9 mouse cellular contexts compared by ENCODE assay signal in the genomic region with DNA sequence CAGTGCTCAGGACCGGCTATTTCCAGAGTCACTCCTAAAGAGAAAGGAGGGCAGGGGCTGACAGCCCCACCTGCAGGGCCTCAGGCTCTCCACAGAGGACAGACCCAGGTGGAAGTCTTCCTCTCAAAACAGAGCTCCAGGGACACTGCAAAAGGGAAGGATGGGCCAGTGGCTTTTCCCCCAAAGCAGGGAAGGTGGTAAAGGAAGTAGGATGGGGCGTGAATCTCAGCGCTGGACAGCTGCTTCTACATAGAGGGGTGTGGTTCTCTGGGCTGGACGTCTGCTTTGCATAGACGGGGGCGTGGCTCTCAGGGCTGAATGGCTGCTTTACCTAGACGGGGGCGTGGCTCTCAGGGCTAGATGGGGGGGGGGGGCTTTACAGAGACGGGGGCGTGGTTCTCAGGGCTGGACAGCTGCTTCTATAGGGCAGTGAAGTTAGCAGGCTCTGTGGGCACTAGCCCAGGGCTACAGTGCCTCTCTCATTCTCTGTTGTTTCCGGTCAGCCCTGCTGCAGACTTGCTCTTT. TPM values are rescaled to one million over a fixed set of nuclear protein-coding genes. Genes with fewer than 3 reads are reported as not detected.
DNase-seq lines count a peak whose midpoint lies in the region; ATAC-seq and TF ChIP-seq lines count a peak whose summit lies in the region.
"Had no signal": no experiment of that assay in that cellular context is flagged by ENCODE, and none has a peak within 500 bp of the region (broad histone marks: within the 10 kb centered on the region; RNA-seq: fewer than 3 reads in every experiment).

No protein-coding gene starts in this region.

- no peak overlapping the region for H3K27ac ChIP-seq in heart, embryonic 10.5 days
- no peak overlapping the region for H3K27ac ChIP-seq in lung, embryonic 14.5 days (ENCODE audit: low read depth)
- H3K27ac ChIP-seq in stomach, postnatal 0 days (replicated peaks), result no peak overlapping the region
- H3K27ac ChIP-seq: macrophage had no signal

- WGBS in heart, embryonic 10.5 days, result 5% methylated on average over 11 of the region's 11 CpGs
- 6% methylated on average over 11 of the region's 11 CpGs for WGBS in lung, embryonic 14.5 days
- 4% methylated on average over 11 of the region's 11 CpGs for WGBS in stomach, postnatal 0 days

- no peak for TF ChIP-seq EP300 in stomach, postnatal 0 days (optimal IDR thresholded peaks at IDR 0.05)

- H3K36me3 ChIP-seq in heart, embryonic 10.5 days, result no peaks in the 10 kb centered on the region
- H3K36me3 ChIP-seq in lung, embryonic 14.5 days (ENCODE audit: insufficient read depth), result no peaks in the 10 kb centered on the region
- no peaks in the 10 kb centered on the region for H3K36me3 ChIP-seq in stomach, postnatal 0 days (ENCODE audit: control insufficient read depth, insufficient read depth, low read length)

- intact Hi-C loops in heart, postnatal 10 days (cut with DNase I), result loop anchor here (10.0 kb wide), 1 partner anchor 256 kb away; no protein-coding TSS in a partner anchor

- H3K27me3 ChIP-seq in heart, embryonic 10.5 days (ENCODE audit: insufficient read depth, poor library complexity, severe bottlenecking), result peaks cover 52% of the 10 kb centered on the region
- peaks cover 15% of the 10 kb centered on the region; the same call in 1 of the 2 replicates for H3K27me3 ChIP-seq in lung, embryonic 14.5 days (ENCODE audit: insufficient read depth, low read length)
- H3K27me3 ChIP-seq in stomach, postnatal 0 days (ENCODE audit: control insufficient read depth, insufficient read depth, low read length), result no peaks in the 10 kb centered on the region

- peak; percentile 89 for ATAC-seq in lung, embryonic 14.5 days (ENCODE audit: insufficient read depth)
- ATAC-seq in stomach, postnatal 0 days (ENCODE audit: low FRiP score, low TSS enrichment), result peak; percentile 83
- no peak for ATAC-seq in frontal cortex, adult (ENCODE audit: low TSS enrichment)

- H3K9ac ChIP-seq in lung, embryonic 14.5 days, result no peak overlapping the region
- H3K9ac ChIP-seq in stomach, postnatal 0 days (ENCODE audit: low read length), result no peak overlapping the region

- no peaks in the 10 kb centered on the region for H3K9me3 ChIP-seq in heart, embryonic 10.5 days
- H3K9me3 ChIP-seq in lung, embryonic 14.5 days (ENCODE audit: low read depth, low read length), result no peaks in the 10 kb centered on the region
- no peaks in the 10 kb centered on the region for H3K9me3 ChIP-seq in stomach, postnatal 0 days (ENCODE audit: control insufficient read depth, low read length)

- peak overlapping the region; percentile 22; the same call in 1 of the 2 replicates for H3K4me3 ChIP-seq in heart, embryonic 10.5 days
- no peak overlapping the region for H3K4me3 ChIP-seq in lung, embryonic 14.5 days (ENCODE audit: low read depth, low read length)
- H3K4me3 ChIP-seq in stomach, postnatal 0 days (ENCODE audit: low read depth, low read length), result no peak overlapping the region

- peak; percentile 93 for DNase-seq in heart, embryonic 10.5 days (ENCODE audit: low spot score)
- DNase-seq in heart, postnatal 10 days, result no peak
- DNase-seq in adrenal gland, postnatal 25 days, result peak; percentile 9
- DNase-seq in kidney, adult 18-20 months, result peak; percentile 38
- DNase-seq in lung, embryonic 14.5 days, result peak; percentile 82
- DNase-seq in stomach, postnatal 0 days (ENCODE audit: low spot score), result peak; percentile 85
- no peak for DNase-seq in right cerebral cortex, adult 2 months (ENCODE audit: low spot score in 2 of 2)

- H3K4me2 ChIP-seq in lung, embryonic 14.5 days, result no peak overlapping the region; the same call in 1 of the 2 replicates
- no peak overlapping the region for H3K4me2 ChIP-seq in stomach, postnatal 0 days (replicated peaks; ENCODE audit: low read depth)

- TF ChIP-seq CTCF in lung, embryonic 14.5 days (IDR thresholded peaks at IDR 0.05; ENCODE audit: low read depth), result no peak
- TF ChIP-seq CTCF in stomach, postnatal 0 days (IDR thresholded peaks at IDR 0.05; ENCODE audit: low read depth), result no peak

- peaks cover 15% of the 10 kb centered on the region for H3K4me1 ChIP-seq in heart, embryonic 10.5 days
- no peaks in the 10 kb centered on the region for H3K4me1 ChIP-seq in lung, embryonic 14.5 days (ENCODE audit: insufficient read depth)
- H3K4me1 ChIP-seq in stomach, postnatal 0 days (replicated peaks; ENCODE audit: control insufficient read depth, insufficient read depth), result no peaks in the 10 kb centered on the region; the same call in 1 of the 2 replicates

RNA-seq across cellular contexts. Expression of gene Myh3, which starts 3.1 kb away (rescaled TPM):
- polyA plus RNA-seq in heart, embryonic 10.5 days (2016; fragmentation: Nextera tagmentation; extraction: Ambion mirVana), result 0.04 TPM in 2 replicates
- total RNA-seq in heart, postnatal 10 days (2021), result under 1 TPM in 1 of 2 experiments, not detected in 1; 0.05 TPM
- total RNA-seq in adrenal gland, postnatal 25 days (2021), result not detected in 2 replicates
- 0.05 and 0.17 TPM in 2 replicates for polyA plus RNA-seq in lung, embryonic 14.5 days (2014; fragmentation: Nextera tagmentation; extraction: Ambion mirVana)
- 0.91 and 1.5 TPM in 2 replicates for polyA plus RNA-seq in stomach, postnatal 0 days (2015; fragmentation: Nextera tagmentation; extraction: Ambion mirVana)

RNA-seq across cellular contexts. Expression of gene Sco1, which starts 28.7 kb away (rescaled TPM):
- polyA plus RNA-seq in heart, embryonic 10.5 days (2016; fragmentation: Nextera tagmentation; extraction: Ambion mirVana), result 21.7 and 26.6 TPM in 2 replicates
- total RNA-seq in heart, postnatal 10 days (2021), result 10 to 100 TPM; 17.8 to 19.2 TPM
- 19.9 and 21.0 TPM in 2 replicates for total RNA-seq in adrenal gland, postnatal 25 days (2021)
- 18.8 and 20.3 TPM in 2 replicates for polyA plus RNA-seq in lung, embryonic 14.5 days (2014; fragmentation: Nextera tagmentation; extraction: Ambion mirVana)
- polyA plus RNA-seq in stomach, postnatal 0 days (2015; fragmentation: Nextera tagmentation; extraction: Ambion mirVana), result 14.5 and 15.2 TPM in 2 replicates

RNA-seq across cellular contexts. Expression of gene Adprm, which starts 28.8 kb away (rescaled TPM):
- polyA plus RNA-seq in heart, embryonic 10.5 days (2016; fragmentation: Nextera tagmentation; extraction: Ambion mirVana), result 21.7 and 22.6 TPM in 2 replicates
- total RNA-seq in heart, postnatal 10 days (2021), result 10 to 100 TPM; 14.5 to 15.8 TPM
- 26.2 and 27.3 TPM in 2 replicates for total RNA-seq in adrenal gland, postnatal 25 days (2021)
- polyA plus RNA-seq in lung, embryonic 14.5 days (2014; fragmentation: Nextera tagmentation; extraction: Ambion mirVana), result 31.3 and 31.4 TPM in 2 replicates
- 17.3 and 17.4 TPM in 2 replicates for polyA plus RNA-seq in stomach, postnatal 0 days (2015; fragmentation: Nextera tagmentation; extraction: Ambion mirVana)

RNA-seq across cellular contexts. Expression of gene Tmem220, which starts 56.2 kb away (rescaled TPM):
- polyA plus RNA-seq in heart, embryonic 10.5 days (2016; fragmentation: Nextera tagmentation; extraction: Ambion mirVana), result 1.7 and 1.8 TPM in 2 replicates
- 1 to 10 TPM; 1.4 to 1.8 TPM for total RNA-seq in heart, postnatal 10 days (2021)
- total RNA-seq in adrenal gland, postnatal 25 days (2021), result 6.8 and 7.0 TPM in 2 replicates
- polyA plus RNA-seq in lung, embryonic 14.5 days (2014; fragmentation: Nextera tagmentation; extraction: Ambion mirVana), result 1.8 TPM in 2 replicates
- polyA plus RNA-seq in stomach, postnatal 0 days (2015; fragmentation: Nextera tagmentation; extraction: Ambion mirVana), result 3.7 and 4.9 TPM in 2 replicates

Comparison
In these comparisons a context has a peak if more than half of its experiments do, and no peak if none do; other contexts are left out.
1. DNase-seq: peak in heart, embryonic 10.5 days (single experiment), adrenal gland, postnatal 25 days (single experiment), kidney, adult 18-20 months (single experiment), lung, embryonic 14.5 days (single experiment) and stomach, postnatal 0 days (single experiment); none in heart, postnatal 10 days (0 of 2) and right cerebral cortex, adult 2 months (0 of 2).